Mouse (Mus musculus) heart, postnatal 0 days (tissue): ENCODE measurements around the gene Slc1a6.

Experiments
- CTCF ChIP-seq: IDR thresholded peaks from 2 replicates; pipeline ENCODE4 v1.5.1; 2016; ENCODE audit warnings: antibody characterized with exemption, control low read depth, low read depth
- EP300 ChIP-seq: IDR thresholded peaks from 2 replicates; pipeline ENCODE4 v1.6.1; 2016; ENCODE audit warnings: antibody characterized with exemption, low read depth

GRCm38 (mm10) chr10:78812358-78813060, 32.2 kb downstream of the Slc1a6 start:
- TF ChIP-seq CTCF = no peak
- no peak for TF ChIP-seq EP300
